Mouse (Mus musculus) ovary, postnatal 36 days (tissue): ENCODE measurements around the gene Art1.

Source experiments
- DNase-seq: peaks from one replicate; pipeline ENCODE4 v3.0.0; 2022; ENCODE audit warnings: low spot score, mixed read lengths

Gene Art1

GRCm38 (mm10) chr7:102101487-102101886 lies at the start of gene Art1:
TSS of gene Art1 (plus strand) at chr7:102101743.
- no peak for DNase-seq

GRCm38 (mm10) chr7:102061353-102061752 lies 40.2 kb upstream of the Art1 start:
- no peak for DNase-seq

- DNase-seq = no peak
These were observed 39.3 kb upstream of the Art1 start for GRCm38 (mm10) chr7:102062203-102062602.

GRCm38 (mm10) chr7:102063891-102064290 lies 37.7 kb upstream of the Art1 start:
- no peak for DNase-seq

GRCm38 (mm10) chr7:102064655-102065045 lies 36.9 kb upstream of the Art1 start:
- no peak for DNase-seq

- peak; percentile 91 for DNase-seq
These were observed 36.3 kb upstream of the Art1 start, which contains the start of the genes Rnf121, Xndc1 and Xntrpc for GRCm38 (mm10) chr7:102065046-102065891. TSS of gene Rnf121 (minus strand) at chr7:102065469. TSS of gene Xndc1 (plus strand) at chr7:102065511. TSS of gene Xntrpc (plus strand) at chr7:102065713.

- no peak for DNase-seq
These were observed 35.2 kb upstream of the Art1 start for GRCm38 (mm10) chr7:102066363-102066762.

GRCm38 (mm10) chr7:102076714-102077296 lies 24.7 kb upstream of the Art1 start:
- DNase-seq = no peak

- DNase-seq = no peak
These were observed 23.0 kb upstream of the Art1 start for GRCm38 (mm10) chr7:102078517-102078916.

GRCm38 (mm10) chr7:102080311-102080710 lies 21.2 kb upstream of the Art1 start:
- no peak for DNase-seq

GRCm38 (mm10) chr7:102081784-102082183 lies 19.8 kb upstream of the Art1 start:
- no peak for DNase-seq

- no peak for DNase-seq
These were observed 18.7 kb upstream of the Art1 start, which contains the start of gene Trpc2 for GRCm38 (mm10) chr7:102082816-102083215. TSS of gene Trpc2 (plus strand) at chr7:102083116.

- no peak for DNase-seq
These were observed 17.4 kb upstream of the Art1 start for GRCm38 (mm10) chr7:102084041-102084696.

GRCm38 (mm10) chr7:102087336-102087735 lies 14.2 kb upstream of the Art1 start:
- no peak for DNase-seq

GRCm38 (mm10) chr7:102099760-102100661 lies 1.5 kb upstream of the Art1 start:
- DNase-seq = no peak

- DNase-seq = no peak
These were observed 675 bp upstream of the Art1 start for GRCm38 (mm10) chr7:102100868-102101267.

GRCm38 (mm10) chr7:102102241-102102640 lies 698 bp downstream of the Art1 start:
- no peak for DNase-seq

- DNase-seq = no peak
These were observed 1.2 kb downstream of the Art1 start for GRCm38 (mm10) chr7:102102696-102103095.

- no peak for DNase-seq
These were observed 2.0 kb downstream of the Art1 start for GRCm38 (mm10) chr7:102103555-102103954.

- no peak for DNase-seq
These were observed 2.6 kb downstream of the Art1 start for GRCm38 (mm10) chr7:102104126-102104525.

GRCm38 (mm10) chr7:102106700-102107141 lies 5.2 kb downstream of the Art1 start:
- peak; percentile 27 for DNase-seq

GRCm38 (mm10) chr7:102108206-102108605 lies 6.7 kb downstream of the Art1 start:
- DNase-seq = no peak
